Mouse (Mus musculus) liver, embryonic 16.5 days (tissue): Measurements from ENCODE around the gene Gm10638. TPM values are rescaled to one million over a fixed set of nuclear protein-coding genes. Genes with fewer than 3 reads are reported as not detected.
A peak's percentile ranks its signal among the peaks of the same experiment; 100 is the strongest.

Experiments used
- ATAC-seq: fragments of 200-750 bp; cut with Nextera tagmentation; 2 replicates; pipeline ENCODE4 v1.8.0; 2017; ENCODE audit warnings: low read depth, mild to moderate bottlenecking, moderate number of reproducible peaks, moderate library complexity
- H3K27ac ChIP-seq: fragments of 300-500 bp; sonication (generic); 2 replicates; pipeline ENCODE4 v1.5.1; 2014; ENCODE audit warnings: mild to moderate bottlenecking, low read length
- H3K27me3 ChIP-seq: fragments of 300-500 bp; sonication (generic); 2 replicates; pipeline ENCODE4 v1.6.1; 2014; ENCODE audit warnings: low read depth, low read length, mixed read lengths; ENCODE audit not compliant: control insufficient read depth, insufficient read depth
- H3K36me3 ChIP-seq: fragments of 300-500 bp; sonication (generic); 2 replicates; pipeline ENCODE4 v1.6.1; 2014; ENCODE audit warnings: mild to moderate bottlenecking; ENCODE audit not compliant: control insufficient read depth, insufficient read depth
- H3K4me1 ChIP-seq: fragments of 300-500 bp; sonication (generic); 2 replicates; pipeline ENCODE4 v1.6.1; 2014; ENCODE audit warnings: low read depth, low read length, mixed read lengths; ENCODE audit not compliant: control insufficient read depth
- H3K4me2 ChIP-seq: fragments of 300-500 bp; sonication (generic); 2 replicates; pipeline ENCODE4 v1.6.1; 2014; ENCODE audit warnings: low read depth, low read length, mixed read lengths
- H3K4me3 ChIP-seq: fragments of 300-500 bp; sonication (generic); 2 replicates; pipeline ENCODE4 v1.5.1; 2014; ENCODE audit warnings: low read depth, mild to moderate bottlenecking, low read length
- H3K9ac ChIP-seq: fragments of 300-500 bp; sonication (generic); 2 replicates; pipeline ENCODE4 v1.6.1; 2014; ENCODE audit warnings: low read depth, low read length
- H3K9me3 ChIP-seq: fragments of 300-500 bp; sonication (generic); replicated peaks from 2 replicates; pipeline ENCODE4 v1.6.1; 2016; ENCODE audit warnings: low read length; ENCODE audit not compliant: control insufficient read depth
- WGBS: fragments of 180-500 bp; shearing (Covaris S2); extraction: QIAGEN DNeasy Blood & Tissue Kit; methylation state at CpG from one replicate; pipeline ENCODE4 v1.1.7; 2014; ENCODE audit not compliant: insufficient replicate concordance; 5-methylcytosine and 5-hydroxymethylcytosine counted together
- polyA plus RNA-seq: library from polyadenylated mRNA; unstranded; fragments of >200 nt; fragmentation: Nextera tagmentation; extraction: Ambion mirVana; gene quantifications from 2 replicates; pipeline ENCODE4 v1.2.1, GENCODE M21; 2015

Gm10638 gene
- polyA plus RNA-seq, 1 experiment from 2014 or later, result 0.80 TPM

- H3K27me3 ChIP-seq, result peaks cover 11% of the 10 kb centered on the region
- no peak for ATAC-seq
- no peaks in the 10 kb centered on the region for H3K9me3 ChIP-seq
- H3K27ac ChIP-seq, result no peak overlapping the region
- no peak overlapping the region; the same call in 1 of the 2 replicates for H3K4me3 ChIP-seq
- H3K4me2 ChIP-seq, result peak overlapping the region; percentile 41
- WGBS, result 81% methylated on average over 8 of the region's 8 CpGs
- peaks cover 16% of the 10 kb centered on the region for H3K4me1 ChIP-seq
- H3K36me3 ChIP-seq, result no peaks in the 10 kb centered on the region
- H3K9ac ChIP-seq, result no peak overlapping the region
Measured at GRCm38 (mm10) chr8:86765669-86766068, 20.2 kb downstream of the Gm10638 start.

GRCm38 (mm10) chr8:86766548-86767211, 21.2 kb downstream of the Gm10638 start:
- Histone ChIP-seq H3K9ac (no peak overlapping the region), H3K4me2 (no peak overlapping the region), H3K27me3 (peaks cover 11% of the 10 kb centered on the region), H3K4me3 (no peak overlapping the region), H3K9me3 (no peaks in the 10 kb centered on the region), H3K27ac (no peak overlapping the region), H3K4me1 (peaks cover 16% of the 10 kb centered on the region), H3K36me3 (no peaks in the 10 kb centered on the region)
- no peak for ATAC-seq
- 71% methylated on average over 9 of the region's 9 CpGs for WGBS

- Histone ChIP-seq H3K27me3 (peaks cover 4% of the 10 kb centered on the region), H3K4me1 (peaks cover 16% of the 10 kb centered on the region), H3K9me3 (no peaks in the 10 kb centered on the region), H3K4me3 (no peak overlapping the region), H3K27ac (no peak overlapping the region), H3K9ac (no peak overlapping the region), H3K36me3 (no peaks in the 10 kb centered on the region), H3K4me2 (no peak overlapping the region)
- ATAC-seq, result no peak
- WGBS, result 48% methylated on average over 5 of the region's 5 CpGs
Measured at GRCm38 (mm10) chr8:86768499-86768898, 23.0 kb downstream of the Gm10638 start.

GRCm38 (mm10) chr8:86769945-86770715, 24.6 kb downstream of the Gm10638 start:
- Histone ChIP-seq H3K9ac (no peak overlapping the region), H3K27ac (no peak overlapping the region), H3K4me2 (no peak overlapping the region), H3K36me3 (no peaks in the 10 kb centered on the region), H3K4me1 (peaks cover 9% of the 10 kb centered on the region), H3K9me3 (no peaks in the 10 kb centered on the region), H3K27me3 (peaks cover 2% of the 10 kb centered on the region; the same call in 1 of the 2 replicates), H3K4me3 (no peak overlapping the region)
- no peak for ATAC-seq
- WGBS, result 53% methylated on average over 1 of the region's 1 CpGs

GRCm38 (mm10) chr8:86779207-86779606, 33.7 kb downstream of the Gm10638 start:
- no peak for ATAC-seq
- 61% methylated on average over 8 of the region's 8 CpGs for WGBS
- H3K27ac ChIP-seq, result no peak overlapping the region
- H3K36me3 ChIP-seq, result no peaks in the 10 kb centered on the region
- H3K27me3 ChIP-seq, result no peaks in the 10 kb centered on the region
- H3K4me2 ChIP-seq, result no peak overlapping the region
- H3K9me3 ChIP-seq, result no peaks in the 10 kb centered on the region
- H3K4me1 ChIP-seq, result no peaks in the 10 kb centered on the region
- no peak overlapping the region for H3K9ac ChIP-seq
- no peak overlapping the region for H3K4me3 ChIP-seq

- WGBS, result 74% methylated on average over 8 of the region's 8 CpGs
- H3K9me3 ChIP-seq, result no peaks in the 10 kb centered on the region
- no peaks in the 10 kb centered on the region for H3K4me1 ChIP-seq
- no peaks in the 10 kb centered on the region for H3K36me3 ChIP-seq
- H3K4me2 ChIP-seq, result no peak overlapping the region
- no peak overlapping the region for H3K4me3 ChIP-seq
- H3K27ac ChIP-seq, result no peak overlapping the region
- H3K27me3 ChIP-seq, result no peaks in the 10 kb centered on the region
- no peak overlapping the region for H3K9ac ChIP-seq
- no peak for ATAC-seq
Measured at GRCm38 (mm10) chr8:86781094-86781493, 35.6 kb downstream of the Gm10638 start.

GRCm38 (mm10) chr8:86786498-86786897, 41.0 kb downstream of the Gm10638 start:
- Histone ChIP-seq H3K4me3 (no peak overlapping the region), H3K4me1 (peaks cover 2% of the 10 kb centered on the region; the same call in 1 of the 2 replicates), H3K9me3 (no peaks in the 10 kb centered on the region), H3K27ac (no peak overlapping the region), H3K36me3 (no peaks in the 10 kb centered on the region), H3K4me2 (no peak overlapping the region), H3K9ac (no peak overlapping the region), H3K27me3 (no peaks in the 10 kb centered on the region; the same call in 1 of the 2 replicates)
- WGBS, result 28% methylated on average over 5 of the region's 5 CpGs
- no peak for ATAC-seq

GRCm38 (mm10) chr8:86787891-86788420, 42.5 kb downstream of the Gm10638 start:
- Histone ChIP-seq H3K4me2 (no peak overlapping the region), H3K4me3 (no peak overlapping the region), H3K27ac (no peak overlapping the region), H3K4me1 (peaks cover 2% of the 10 kb centered on the region; the same call in 1 of the 2 replicates), H3K9ac (no peak overlapping the region), H3K27me3 (no peaks in the 10 kb centered on the region; the same call in 1 of the 2 replicates), H3K36me3 (no peaks in the 10 kb centered on the region), H3K9me3 (no peaks in the 10 kb centered on the region)
- no peak for ATAC-seq
- 56% methylated on average over 12 of the region's 12 CpGs for WGBS

- H3K4me3 ChIP-seq, result no peak overlapping the region
- WGBS, result 52% methylated on average over 1 of the region's 1 CpGs
Measured at GRCm38 (mm10) chr8:86789576-86789975, 44.1 kb downstream of the Gm10638 start.

More at GRCm38 (mm10) chr8:86789576-86789975, 44.1 kb downstream of the Gm10638 start:
- Histone ChIP-seq H3K4me2 (no peak overlapping the region), H3K27me3 (no peaks in the 10 kb centered on the region; the same call in 1 of the 2 replicates), H3K9me3 (no peaks in the 10 kb centered on the region), H3K9ac (no peak overlapping the region), H3K27ac (no peak overlapping the region), H3K36me3 (no peaks in the 10 kb centered on the region), H3K4me1 (peaks cover 2% of the 10 kb centered on the region; the same call in 1 of the 2 replicates)
- ATAC-seq, result no peak
